7 mouse cellular contexts compared by ENCODE assay signal in genomic region chr3:109026462-109026990, GRCm38 (mm10). TPM values are rescaled to one million over a fixed set of nuclear protein-coding genes. Genes with fewer than 3 reads are reported as not detected.
DNase-seq lines count a peak whose midpoint lies in the region; ATAC-seq and TF ChIP-seq lines count a peak whose summit lies in the region.

No protein-coding gene starts in this region.

- DNase-seq in CD4-positive helper T cell, adult 2 months (ENCODE audit: low read depth, low spot score) = peak; percentile 21
- DNase-seq in MEL (ENCODE audit: low read depth, low spot score) = peak; percentile 68
- no peak for DNase-seq in hindbrain, embryonic 10.5 days (ENCODE audit: low spot score)
- peak in 1 of 3 experiments; percentile 26 for DNase-seq in liver, embryonic 14.5 days (ENCODE audit: low read depth in 3 of 3, low spot score in 3 of 3)
- peak; percentile 40 for DNase-seq in retina, postnatal 1 day
- no peak for DNase-seq in layer of hippocampus, postnatal 10 days (ENCODE audit: low spot score in 2 of 2)

- TF ChIP-seq POLR2A in MEL (IDR thresholded peaks at IDR 0.05; ENCODE audit: control insufficient read depth in 1 of 2, insufficient read depth in 1 of 2, low read depth in 1 of 2, low read length in 2 of 2, poor library complexity in 1 of 2) = 0 out of 4 replicates have a peak, but pooled peaks of 1 of the 2 experiments have one; percentile 22

- no peaks in the 10 kb centered on the region for H3K27me3 ChIP-seq in MEL (ENCODE audit: control insufficient read depth in 1 of 2, insufficient read depth in 2 of 2, low read length in 2 of 2)
- no peaks in the 10 kb centered on the region for H3K27me3 ChIP-seq in embryonic facial prominence, embryonic 12.5 days
- H3K27me3 ChIP-seq in hindbrain, embryonic 10.5 days (ENCODE audit: insufficient read depth, poor library complexity, severe bottlenecking) = no peaks in the 10 kb centered on the region; the same call in 1 of the 2 replicates
- H3K27me3 ChIP-seq in liver, embryonic 14.5 days (ENCODE audit: control insufficient read depth, insufficient read depth, low read length) = no peaks in the 10 kb centered on the region

- TF ChIP-seq CTCF in MEL (IDR thresholded peaks at IDR 0.05 in 2 of 3, conservative IDR thresholded peaks at IDR 0.05 in 1 of 3; ENCODE audit: control insufficient read depth in 1 of 3, insufficient read depth in 1 of 3, low read depth in 2 of 3, low read length in 3 of 3, poor library complexity in 1 of 3, severe bottlenecking in 1 of 3) = 0 out of 6 replicates have a peak, but pooled peaks of 1 of the 3 experiments have one; percentile 4
- TF ChIP-seq CTCF in liver, embryonic 14.5 days (IDR thresholded peaks at IDR 0.05; ENCODE audit: low read depth) = no peak

- H3K4me1 ChIP-seq in MEL (ENCODE audit: control insufficient read depth in 1 of 2, insufficient read depth in 2 of 2, low read length in 2 of 2) = peaks cover 2 to 8% of the 10 kb centered on the region in 2 experiments
- peaks cover 26% of the 10 kb centered on the region for H3K4me1 ChIP-seq in embryonic facial prominence, embryonic 12.5 days
- peaks cover 40% of the 10 kb centered on the region; the same call in 1 of the 2 replicates for H3K4me1 ChIP-seq in hindbrain, embryonic 10.5 days (replicated peaks)
- peaks cover 0 to 4% of the 10 kb centered on the region in 2 experiments; a peak in 1 of 4 replicates for H3K4me1 ChIP-seq in liver, embryonic 14.5 days (replicated peaks; ENCODE audit: control insufficient read depth in 2 of 2, insufficient read depth in 2 of 2, low read length in 1 of 2)

- peak overlapping the region; percentile 74 for H3K4me2 ChIP-seq in embryonic facial prominence, embryonic 12.5 days (replicated peaks)
- peak overlapping the region; percentile 72 for H3K4me2 ChIP-seq in liver, embryonic 14.5 days (ENCODE audit: low read depth)

- H3K4me3 ChIP-seq in MEL (ENCODE audit: control insufficient read depth in 1 of 2, insufficient read depth in 1 of 2, low read depth in 2 of 2, low read length in 2 of 2) = peak overlapping the region; percentile 64 to 98
- H3K4me3 ChIP-seq in embryonic facial prominence, embryonic 12.5 days = peak overlapping the region; percentile 64
- H3K4me3 ChIP-seq in hindbrain, embryonic 10.5 days = peak overlapping the region; percentile 68
- H3K4me3 ChIP-seq in liver, embryonic 14.5 days (ENCODE audit: insufficient read depth in 1 of 2, low read depth in 2 of 2, low read length in 2 of 2) = peak overlapping the region; percentile 61 to 65

- H3K79me2 ChIP-seq in MEL (ENCODE audit: control insufficient read depth, insufficient read depth, low read length, poor library complexity) = no peaks in the 10 kb centered on the region; the same call in 1 of the 2 replicates

- no peak for TF ChIP-seq EP300 in MEL (IDR thresholded peaks at IDR 0.05; ENCODE audit: low read depth in 1 of 2, low read length in 2 of 2)
- TF ChIP-seq EP300 in liver, embryonic 14.5 days (IDR thresholded peaks at IDR 0.05; ENCODE audit: low read depth) = no peak

- WGBS in embryonic facial prominence, embryonic 12.5 days = 8% methylated on average over 15 of the region's 15 CpGs
- WGBS in hindbrain, embryonic 10.5 days = 9% methylated on average over 15 of the region's 15 CpGs
- 6% methylated on average over 15 of the region's 15 CpGs for WGBS in liver, embryonic 14.5 days (ENCODE audit: insufficient replicate concordance)

- peaks cover 0 to 14% of the 10 kb centered on the region in 2 experiments; a peak in 2 of 4 replicates for H3K36me3 ChIP-seq in MEL (ENCODE audit: control insufficient read depth in 1 of 2, insufficient read depth in 2 of 2, low read length in 2 of 2)
- H3K36me3 ChIP-seq in embryonic facial prominence, embryonic 12.5 days = no peaks in the 10 kb centered on the region
- no peaks in the 10 kb centered on the region for H3K36me3 ChIP-seq in hindbrain, embryonic 10.5 days
- H3K36me3 ChIP-seq in liver, embryonic 14.5 days (replicated peaks; ENCODE audit: control insufficient read depth, insufficient read depth, low read depth) = no peaks in the 10 kb centered on the region

- peak overlapping the region; percentile 87 for H3K9ac ChIP-seq in MEL (ENCODE audit: control insufficient read depth, low read depth, low read length, poor library complexity, severe bottlenecking)
- peak overlapping the region; percentile 77 for H3K9ac ChIP-seq in embryonic facial prominence, embryonic 12.5 days
- H3K9ac ChIP-seq in liver, embryonic 14.5 days (replicated peaks) = peak overlapping the region; percentile 58

- ATAC-seq in embryonic facial prominence, embryonic 12.5 days (ENCODE audit: insufficient number of reproducible peaks, insufficient read depth, low FRiP score, low TSS enrichment) = 0 out of 2 replicates have a peak, but pooled peaks have one; percentile 5
- no peak for ATAC-seq in liver, embryonic 14.5 days (ENCODE audit: insufficient read depth)

- H3K27ac ChIP-seq in MEL (ENCODE audit: control insufficient read depth, low read depth, low read length) = peak overlapping the region; percentile 5; the same call in 1 of the 2 replicates
- peak overlapping the region; percentile 87 for H3K27ac ChIP-seq in embryonic facial prominence, embryonic 12.5 days
- H3K27ac ChIP-seq in hindbrain, embryonic 10.5 days = peak overlapping the region; percentile 88
- no peak overlapping the region for H3K27ac ChIP-seq in liver, embryonic 14.5 days

- H3K9me3 ChIP-seq in MEL (replicated peaks; ENCODE audit: insufficient read depth, low read length) = no peaks in the 10 kb centered on the region
- no peaks in the 10 kb centered on the region for H3K9me3 ChIP-seq in embryonic facial prominence, embryonic 12.5 days
- no peaks in the 10 kb centered on the region for H3K9me3 ChIP-seq in hindbrain, embryonic 10.5 days
- no peaks in the 10 kb centered on the region for H3K9me3 ChIP-seq in liver, embryonic 14.5 days (ENCODE audit: control insufficient read depth, low read length)

- no peak for TF ChIP-seq RAD21 in MEL (IDR thresholded peaks at IDR 0.05; ENCODE audit: low read depth, low read length)

TF ChIP-seq in MEL, 35 proteins besides CTCF, POLR2A, EP300 and RAD21:
- TF ChIP-seq JUND (IDR thresholded peaks at IDR 0.05; ENCODE audit: low read depth, low read length) (no peak), HCFC1 (IDR thresholded peaks at IDR 0.05; ENCODE audit: low read depth, low read length) (no peak), GABPA (IDR thresholded peaks at IDR 0.05; ENCODE audit: low read depth, low read length) (no peak), UBTF (IDR thresholded peaks at IDR 0.05; ENCODE audit: borderline replicate concordance, insufficient read depth, low read depth, low read length) (no peak), KAT2A (conservative IDR thresholded peaks at IDR 0.05; ENCODE audit: low read depth, low read length) (no peak), TBP (IDR thresholded peaks at IDR 0.05; ENCODE audit: low read depth, low read length) (no peak), CHD2 (IDR thresholded peaks at IDR 0.05; ENCODE audit: low read length) (no peak), TAL1 (IDR thresholded peaks at IDR 0.05; ENCODE audit: low read length) (no peak), SMC3 (IDR thresholded peaks at IDR 0.05; ENCODE audit: low read depth, low read length) (no peak), POLR2AphosphoS5 (IDR thresholded peaks at IDR 0.05; ENCODE audit: borderline replicate concordance, low read depth, low read length) (no peak)

RNA-seq across cellular contexts. Expression of gene Fam102b, which starts 0.9 kb away (rescaled TPM):
- 13.0 and 14.1 TPM in 2 replicates for total RNA-seq in MEL (2012; rRNA removed)
- polyA plus RNA-seq in MEL (2012; ENCODE audit: insufficient read depth in 1 of 2, insufficient read length in 2 of 2, low read depth in 1 of 2, low replicate concordance in 2 of 2, missing spikeins in 1 of 2) = 10 to 100 TPM; 10.4 to 26.9 TPM
- polyA plus RNA-seq in embryonic facial prominence, embryonic 12.5 days (2016; fragmentation: Nextera tagmentation; extraction: Ambion mirVana) = 11.6 and 15.1 TPM in 2 replicates
- polyA plus RNA-seq in hindbrain, embryonic 10.5 days (2016; fragmentation: Nextera tagmentation; extraction: Ambion mirVana) = 5.3 TPM in 2 replicates
- 1.6 and 2.0 TPM in 2 replicates for polyA plus RNA-seq in liver, embryonic 14.5 days (2012; rRNA removed)
- 1.3 and 2.2 TPM in 2 replicates for polyA plus RNA-seq in liver, embryonic 14.5 days (2014; fragmentation: Nextera tagmentation; extraction: Ambion mirVana)
- total RNA-seq in layer of hippocampus, postnatal 10 days (2021) = 10 to 100 TPM; 55.8 to 57.1 TPM

RNA-seq across cellular contexts. Expression of gene Slc25a54, which starts 53.7 kb away (rescaled TPM):
- not detected in 2 replicates for total RNA-seq in MEL (2012; rRNA removed)
- not detected for polyA plus RNA-seq in MEL (2012; ENCODE audit: insufficient read depth in 1 of 2, insufficient read length in 2 of 2, low read depth in 1 of 2, low replicate concordance in 2 of 2, missing spikeins in 1 of 2)
- not detected in 2 replicates for polyA plus RNA-seq in embryonic facial prominence, embryonic 12.5 days (2016; fragmentation: Nextera tagmentation; extraction: Ambion mirVana)
- polyA plus RNA-seq in hindbrain, embryonic 10.5 days (2016; fragmentation: Nextera tagmentation; extraction: Ambion mirVana) = not detected in 2 replicates
- polyA plus RNA-seq in liver, embryonic 14.5 days (2012; rRNA removed) = not detected in 2 replicates
- polyA plus RNA-seq in liver, embryonic 14.5 days (2014; fragmentation: Nextera tagmentation; extraction: Ambion mirVana) = not detected in 2 replicates
- not detected for total RNA-seq in layer of hippocampus, postnatal 10 days (2021)

Comparison
In these comparisons a context has a peak if more than half of its experiments do, and no peak if none do; other contexts are left out.
1. DNase-seq: peak in CD4-positive helper T cell, adult 2 months (single experiment), MEL (single experiment) and retina, postnatal 1 day (single experiment); none in hindbrain, embryonic 10.5 days (single experiment) and layer of hippocampus, postnatal 10 days (0 of 2).
2. Peak in every context shown above with its lines, with median percentiles within 50 percentile points of each other: H3K4me3 ChIP-seq and H3K9ac ChIP-seq.